Mouse (Mus musculus) CH12.LX (cell line): ENCODE results near the gene Mylk3. TPM values are rescaled to one million over a fixed set of nuclear protein-coding genes. Genes with fewer than 3 reads are reported as not detected.

ENCODE experiments used
- DNase-seq: peaks from one replicate; pipeline ENCODE4 v3.0.0-alpha.2; 2013; ENCODE audit errors: extremely low read depth
- H3K27ac ChIP-seq: 2 replicates; pipeline ENCODE4 v1.5.1; 2012; ENCODE audit warnings: low read depth, mild to moderate bottlenecking, control low read depth, moderate library complexity; ENCODE audit not compliant: insufficient read depth
- H3K27me3 ChIP-seq: replicated peaks from 2 replicates; pipeline ENCODE3; 2012; ENCODE audit warnings: inconsistent platforms
- H3K36me3 ChIP-seq, 2 experiments: replicated peaks in 1 of 2; 2 replicates each; pipeline versions ENCODE3 to v1.6.1; 2012; ENCODE audit warnings: inconsistent platforms in 1 of 2, low read length in 1 of 2, mild to moderate bottlenecking in 1 of 2, mixed read lengths in 1 of 2, moderate library complexity in 1 of 2; ENCODE audit not compliant: control insufficient read depth in 1 of 2, insufficient read depth in 1 of 2
- H3K4me1 ChIP-seq, 2 experiments: 2 replicates each; pipeline ENCODE4 v1.6.1; 2012; ENCODE audit warnings: inconsistent platforms in 1 of 2, moderate library complexity in 1 of 2; ENCODE audit not compliant: insufficient read depth in 2 of 2, control insufficient read depth in 1 of 2
- H3K4me2 ChIP-seq: 2 replicates; pipeline ENCODE4 v1.6.1; 2012; ENCODE audit warnings: low read depth, mild to moderate bottlenecking, control low read depth; ENCODE audit not compliant: poor library complexity, insufficient read depth, severe bottlenecking
- H3K4me3 ChIP-seq, 3 experiments: fragments of 150-350 bp in 1 of 3; sonication (generic) in 1 of 3; replicated peaks in 1 of 3; 2 replicates each; pipeline versions ENCODE3 to v1.5.1; 2011 to 2012; ENCODE audit warnings: low read depth in 2 of 3, low read length in 2 of 3, mild to moderate bottlenecking in 2 of 3, moderate library complexity in 2 of 3, control low read depth in 1 of 3, improper control_type of control experiment in 1 of 3, inconsistent platforms in 1 of 3, mixed read lengths in 1 of 3; ENCODE audit not compliant: poor library complexity in 1 of 3
- H3K79me2 ChIP-seq: replicated peaks from 2 replicates; pipeline ENCODE4 v1.6.1; 2012; ENCODE audit warnings: mild to moderate bottlenecking, moderate library complexity; ENCODE audit not compliant: control insufficient read depth, poor library complexity, insufficient read depth, severe bottlenecking; ENCODE audit errors: extremely low read depth
- H3K9ac ChIP-seq: 2 replicates; pipeline ENCODE4 v1.6.1; 2012; ENCODE audit warnings: low read depth, mild to moderate bottlenecking, control low read depth, moderate library complexity; ENCODE audit not compliant: insufficient read depth
- H3K9me3 ChIP-seq: replicated peaks from 2 replicates; pipeline ENCODE3; 2012; ENCODE audit warnings: low read length, inconsistent platforms, mixed read lengths
- CHD1 ChIP-seq: IDR thresholded peaks from 2 replicates; pipeline ENCODE4 v1.6.1; 2012; ENCODE audit warnings: low read depth, low read length, improper control_type of control experiment, inconsistent platforms
- CHD2 ChIP-seq: IDR thresholded peaks from 2 replicates; pipeline ENCODE4 v1.6.1; 2011; ENCODE audit warnings: low read length, improper control_type of control experiment
- CTCF ChIP-seq, 2 experiments: IDR thresholded peaks in 1 of 2; conservative IDR thresholded peaks in 1 of 2; 2 replicates each; pipeline ENCODE4 v1.5.1; 2011 to 2012; ENCODE audit warnings: low read depth in 2 of 2, low read length in 2 of 2, improper control_type of control experiment in 1 of 2, inconsistent platforms in 1 of 2, mild to moderate bottlenecking in 1 of 2, moderate library complexity in 1 of 2
- EP300 ChIP-seq: IDR thresholded peaks from 2 replicates; pipeline ENCODE4 v1.6.1; 2011; ENCODE audit warnings: low read length, improper control_type of control experiment
- HCFC1 ChIP-seq: IDR thresholded peaks from 2 replicates; pipeline ENCODE4 v1.6.1; 2012; ENCODE audit warnings: low read depth, mild to moderate bottlenecking, inconsistent platforms, low read length, improper control_type of control experiment
- IRF4 ChIP-seq: IDR thresholded peaks from 2 replicates; pipeline ENCODE4 v1.6.1; 2014; ENCODE audit warnings: low read depth, mild to moderate bottlenecking, inconsistent platforms, low read length, improper control_type of control experiment
- MAFK ChIP-seq: IDR thresholded peaks from 2 replicates; pipeline ENCODE4 v1.6.1; 2011; ENCODE audit warnings: low read length, improper control_type of control experiment; ENCODE audit not compliant: insufficient replicate concordance
- MAZ ChIP-seq: IDR thresholded peaks from 2 replicates; pipeline ENCODE4 v1.6.1; 2012; ENCODE audit warnings: low read depth, mild to moderate bottlenecking, inconsistent platforms, low read length, improper control_type of control experiment, moderate library complexity
- MEF2A ChIP-seq: IDR thresholded peaks from 2 replicates; pipeline ENCODE4 v1.6.1; 2014; ENCODE audit warnings: low read depth, mild to moderate bottlenecking, inconsistent platforms, low read length, improper control_type of control experiment, borderline replicate concordance
- MXI1 ChIP-seq: IDR thresholded peaks from 2 replicates; pipeline ENCODE4 v1.6.1; 2011; ENCODE audit warnings: mild to moderate bottlenecking, low read depth, low read length, improper control_type of control experiment
- MYC ChIP-seq: IDR thresholded peaks from 2 replicates; pipeline ENCODE4 v1.6.1; 2011; ENCODE audit warnings: low read depth, mild to moderate bottlenecking, improper control_type of control experiment, low read length
- NELFE ChIP-seq: IDR thresholded peaks from 2 replicates; pipeline ENCODE4 v1.6.1; 2011; ENCODE audit warnings: low read depth, low read length, improper control_type of control experiment
- RAD21 ChIP-seq: IDR thresholded peaks from 2 replicates; pipeline ENCODE4 v1.6.1; 2011; ENCODE audit warnings: low read depth, mild to moderate bottlenecking, low read length, improper control_type of control experiment, moderate library complexity
- RCOR1 ChIP-seq: conservative IDR thresholded peaks from 2 replicates; pipeline ENCODE4 v1.6.1; 2012; ENCODE audit warnings: low read depth, mild to moderate bottlenecking, inconsistent platforms, low read length, improper control_type of control experiment
- SMC3 ChIP-seq: IDR thresholded peaks from 2 replicates; pipeline ENCODE4 v1.6.1; 2011; ENCODE audit warnings: low read depth, low read length, improper control_type of control experiment
- ZC3H11A ChIP-seq: IDR thresholded peaks from 2 replicates; pipeline ENCODE4 v1.6.1; 2012; ENCODE audit warnings: low read depth, mild to moderate bottlenecking, inconsistent platforms, low read length, improper control_type of control experiment
- dilution Hi-C: fragments of 300-500 bp; cut with MboI; formaldehyde crosslinking; loops from 2 replicates; pipeline ENCODE4 v1.14.3; 2020; ENCODE audit warnings: low sequenced_read_pairs; ENCODE audit not compliant: extremely low pct_unique_long_range_greater_than_20kb, extremely low pct_ligation_motif_present
- in situ Hi-C: fragments of 300-500 bp; cut with MboI; formaldehyde crosslinking; loops from 3 replicates; pipeline ENCODE4 v1.14.3; 2019; ENCODE audit warnings: low sequenced_read_pairs, low pct_ligation_motif_present, low pct_unique_long_range_greater_than_20kb, mixed read lengths
- polyA plus RNA-seq: library from polyadenylated mRNA; unstranded; fragments of >175 nt; gene quantifications from 2 replicates; pipeline ENCODE4 v1.2.1, GENCODE M21; 2012; ENCODE audit warnings: low read depth; ENCODE audit not compliant: insufficient read length
- total RNA-seq, 2 experiments: library from RNA; depleted of rRNA; stranded (reverse); fragments of 300-350 nt in 1 of 2; fragments of >200 nt in 1 of 2; gene quantifications; 2 replicates each; pipeline ENCODE4 v1.2.3; 2012 to 2014

Gene Mylk3
- total and polyA plus RNA-seq, 3 experiments: 0.07 to 0.08 TPM; not detected in 1

- Histone ChIP-seq H3K36me3 (no peaks in the 10 kb centered on the region), H3K79me2 (no peaks in the 10 kb centered on the region), H3K27ac (no peak overlapping the region), H3K9me3 (peaks cover 6% of the 10 kb centered on the region), H3K4me1 (no peaks in the 10 kb centered on the region), H3K27me3 (no peaks in the 10 kb centered on the region), H3K9ac (no peak overlapping the region), H3K4me2 (no peak overlapping the region), H3K4me3 (no peak overlapping the region)
- TF ChIP-seq MAFK (no peak), CTCF (conservative IDR thresholded peaks at IDR 0.05 in 1 of 2, IDR thresholded peaks at IDR 0.05 in 1 of 2; ENCODE audit: low read depth in 2 of 2, low read length in 2 of 2) (no peak), HCFC1 (no peak), MAZ (no peak), SMC3 (no peak), RCOR1 (no peak), MEF2A (no peak), ZC3H11A (no peak), EP300 (no peak), CHD1 (no peak)
- dilution Hi-C loops (no loop called here), in situ Hi-C loops (loop anchor here (25.0 kb wide), 1 partner anchor 215 kb away; no protein-coding TSS in a partner anchor)
- no peak for DNase-seq
Observed at GRCm38 (mm10) chr8:85321981-85322380, 64.2 kb downstream of the Mylk3 start.

- Histone ChIP-seq H3K79me2 (no peaks in the 10 kb centered on the region), H3K27ac (no peak overlapping the region)
- DNase-seq: no peak
- TF ChIP-seq IRF4 (no peak), MXI1 (no peak), NELFE (no peak)
- TF ChIP-seq, all 38 proteins: peak for 0
- H3K27me3 ChIP-seq: no peaks in the 10 kb centered on the region
- dilution Hi-C loops (no loop called here), in situ Hi-C loops (loop anchor here (25.0 kb wide), 1 partner anchor 219 kb away; no protein-coding TSS in a partner anchor)
- H3K4me2 ChIP-seq: no peak overlapping the region
- H3K36me3 ChIP-seq: no peaks in the 10 kb centered on the region
- peaks cover 12% of the 10 kb centered on the region for H3K9me3 ChIP-seq
- no peak overlapping the region for H3K9ac ChIP-seq
- no peak overlapping the region for H3K4me3 ChIP-seq
- no peaks in the 10 kb centered on the region for H3K4me1 ChIP-seq
Observed at GRCm38 (mm10) chr8:85318534-85318933, 67.6 kb downstream of the Mylk3 start.

- dilution Hi-C loops: no loop called here
- TF ChIP-seq MYC (no peak), HCFC1 (no peak), MEF2A (no peak), IRF4 (no peak), ZC3H11A (no peak), RCOR1 (no peak), EP300 (no peak), CHD2 (no peak), RAD21 (no peak)
- TF ChIP-seq, all 38 proteins: peak for 0
- no peaks in the 10 kb centered on the region for H3K4me1 ChIP-seq
- H3K27me3 ChIP-seq: no peaks in the 10 kb centered on the region
- in situ Hi-C loops: loop anchor here (5.0 to 25.0 kb wide), 2 partner anchors 89 to 224 kb away; no protein-coding TSS in a partner anchor
- H3K36me3 ChIP-seq: peaks cover 3 to 16% of the 10 kb centered on the region in 2 experiments
- peaks cover 6% of the 10 kb centered on the region for H3K9me3 ChIP-seq
- no peaks in the 10 kb centered on the region for H3K79me2 ChIP-seq
- no peak overlapping the region for H3K27ac ChIP-seq
- no peak for DNase-seq
- H3K4me2 ChIP-seq: no peak overlapping the region
- H3K4me3 ChIP-seq: no peak overlapping the region
- no peak overlapping the region for H3K9ac ChIP-seq
Observed at GRCm38 (mm10) chr8:85313036-85313435, 73.1 kb downstream of the Mylk3 start.
